Mouse (Mus musculus) kidney, adult 8-10 months (tissue): ENCODE measurements around the gene Klre1.

Source experiments
- DNase-seq, 2 experiments: peaks; one replicate each; pipeline ENCODE4 v3.0.0; 2022

The Klre1 gene

GRCm38 (mm10) chr6:129577605-129578004, at the start of gene Klre1:
Klre1 (plus strand) TSS chr6:129577905.
- DNase-seq: no peak

GRCm38 (mm10) chr6:129529605-129530004, 48.1 kb upstream of the Klre1 start:
- no peak for DNase-seq

- peak; percentile 64 to 88 for DNase-seq
These were observed 47.4 kb upstream of the Klre1 start for GRCm38 (mm10) chr6:129530261-129530660.

GRCm38 (mm10) chr6:129532556-129532941, 45.2 kb upstream of the Klre1 start:
- DNase-seq: peak; percentile 97

- peak; percentile 92 to 93 for DNase-seq
These were observed 44.5 kb upstream of the Klre1 start, which contains the start of gene Gabarapl1 for GRCm38 (mm10) chr6:129532942-129533860. Gabarapl1 (plus strand) TSS chr6:129533160.

GRCm38 (mm10) chr6:129534057-129534456, 43.6 kb upstream of the Klre1 start:
- no peak for DNase-seq

GRCm38 (mm10) chr6:129534627-129535190, 43.0 kb upstream of the Klre1 start:
- peak; percentile 68 to 75 for DNase-seq

- no peak for DNase-seq
These were observed 42.0 kb upstream of the Klre1 start for GRCm38 (mm10) chr6:129535723-129536122.

GRCm38 (mm10) chr6:129538555-129538954, 39.1 kb upstream of the Klre1 start:
- DNase-seq: no peak

GRCm38 (mm10) chr6:129541931-129542330, 35.8 kb upstream of the Klre1 start:
- no peak for DNase-seq

GRCm38 (mm10) chr6:129542540-129542939, 35.2 kb upstream of the Klre1 start:
- peak in 1 of 2 experiments; percentile 41 for DNase-seq

- DNase-seq: peak; percentile 74 to 86
These were observed 33.7 kb upstream of the Klre1 start for GRCm38 (mm10) chr6:129543709-129544606.

- no peak for DNase-seq
These were observed 30.4 kb upstream of the Klre1 start for GRCm38 (mm10) chr6:129547277-129547676.

GRCm38 (mm10) chr6:129548009-129548408, 29.7 kb upstream of the Klre1 start:
- DNase-seq: no peak

- no peak for DNase-seq
These were observed 20.2 kb upstream of the Klre1 start for GRCm38 (mm10) chr6:129557298-129558023.

- peak; percentile 49 to 82 for DNase-seq
These were observed 18.6 kb upstream of the Klre1 start for GRCm38 (mm10) chr6:129558946-129559640.

- no peak for DNase-seq
These were observed 18.1 kb upstream of the Klre1 start for GRCm38 (mm10) chr6:129559641-129560027.

GRCm38 (mm10) chr6:129565257-129565656, 12.4 kb upstream of the Klre1 start:
- DNase-seq: no peak

GRCm38 (mm10) chr6:129575315-129575714, 2.4 kb upstream of the Klre1 start:
- DNase-seq: no peak

- no peak for DNase-seq
These were observed 3.6 kb downstream of the Klre1 start for GRCm38 (mm10) chr6:129581274-129581673.

GRCm38 (mm10) chr6:129581896-129582295, 4.2 kb downstream of the Klre1 start:
- DNase-seq: no peak

- DNase-seq: no peak
These were observed 5.3 kb downstream of the Klre1 start for GRCm38 (mm10) chr6:129583014-129583413.
